Mouse (Mus musculus): ENCODE measurements around the gene Lgals1. TPM values are rescaled to one million over a fixed set of nuclear protein-coding genes. Genes with fewer than 3 reads are reported as not detected.

Gene Lgals1
- total and polyA plus RNA-seq, 3 experiments = 646 to 1,010 (median 974) TPM

DNA sequence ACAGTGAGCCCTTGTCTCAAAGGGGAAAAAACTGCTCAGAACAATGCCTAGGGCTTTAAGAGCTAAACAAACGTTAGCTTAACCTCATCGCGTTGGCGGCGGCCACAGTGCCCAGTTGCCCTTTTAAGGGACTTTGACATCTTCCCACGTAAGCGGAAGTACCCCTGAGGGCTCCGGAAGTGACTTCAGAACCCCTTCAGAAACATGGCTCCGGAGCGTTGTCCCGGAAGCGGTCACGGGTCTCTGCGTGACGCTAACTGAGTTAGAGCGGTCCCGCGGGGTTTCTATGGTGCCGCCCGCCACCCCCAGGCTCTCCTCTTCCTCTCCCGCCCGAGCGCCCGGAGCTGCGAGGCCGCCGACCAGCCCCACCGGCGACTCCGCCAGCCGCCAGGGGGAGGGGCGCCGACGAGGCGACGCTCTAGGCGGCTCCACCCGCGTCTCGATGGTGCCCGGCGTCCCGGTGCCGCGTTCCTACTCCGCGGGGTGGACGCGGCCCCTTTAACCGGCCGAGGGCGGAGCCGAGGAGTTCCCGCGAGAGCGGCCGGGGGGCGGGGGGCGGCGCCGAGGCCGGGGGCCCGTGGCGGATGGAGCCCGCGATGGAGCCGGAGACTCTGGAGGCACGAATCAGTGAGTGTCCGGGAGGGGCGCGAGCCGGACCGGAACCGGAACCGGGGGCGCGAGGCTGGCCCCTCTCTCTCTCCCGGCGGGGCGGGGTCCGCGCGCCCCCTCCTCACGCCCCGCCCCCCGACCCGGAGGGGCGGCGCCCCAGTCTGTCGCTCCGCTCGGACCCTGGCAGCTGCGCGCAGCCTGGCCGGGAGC is 49.3 kb upstream of the Lgals1 start, which contains the start of gene Gga1:
Gene Gga1, plus strand, starts transcription at position 200 of the 819 bp plus-strand sequence.
- H3K4me3 ChIP-seq (ENCODE audit: control insufficient read depth in 1 of 2, insufficient read depth in 1 of 2, low read depth in 2 of 2, low read length in 2 of 2) = peak within 1 kb of the TSS; percentile 62 to 70
- peak within 1 kb of the TSS; percentile 92 for H3K9ac ChIP-seq (ENCODE audit: control insufficient read depth, low read depth, low read length, poor library complexity, severe bottlenecking)
- peak; percentile 73; the same call in 1 of the 2 replicates for TF ChIP-seq GABPA (IDR thresholded peaks at IDR 0.05; ENCODE audit: low read depth, low read length)
- peak; percentile 62 to 76; a peak in 3 of 4 replicates for TF ChIP-seq POLR2A (IDR thresholded peaks at IDR 0.05; ENCODE audit: control insufficient read depth in 1 of 2, insufficient read depth in 1 of 2, low read depth in 1 of 2, low read length in 2 of 2, poor library complexity in 1 of 2)
- no peak for TF ChIP-seq TAL1 (IDR thresholded peaks at IDR 0.05; ENCODE audit: low read length)
- TF ChIP-seq E2F4 (IDR thresholded peaks at IDR 0.05; ENCODE audit: borderline replicate concordance, low read depth, low read length) = no peak
- peak; percentile 94 for TF ChIP-seq MAZ (IDR thresholded peaks at IDR 0.05; ENCODE audit: low read depth, low read length)
- TF ChIP-seq POLR2AphosphoS5 (IDR thresholded peaks at IDR 0.05; ENCODE audit: borderline replicate concordance, low read depth, low read length) = no peak
- TF ChIP-seq ZC3H11A (IDR thresholded peaks at IDR 0.05; ENCODE audit: low read depth, low read length) = no peak
- peak; percentile 94 for TF ChIP-seq CHD2 (IDR thresholded peaks at IDR 0.05; ENCODE audit: low read length)
- TF ChIP-seq USF2 (IDR thresholded peaks at IDR 0.05; ENCODE audit: borderline replicate concordance in 1 of 2, insufficient read depth in 1 of 2, low read depth in 1 of 2, low read length in 2 of 2) = no peak
- no peak for TF ChIP-seq SMC3 (IDR thresholded peaks at IDR 0.05; ENCODE audit: low read depth, low read length)
- peak; percentile 23; the same call in 1 of the 2 replicates for TF ChIP-seq MYC (IDR thresholded peaks at IDR 0.05; ENCODE audit: low read depth, low read length)
- TF ChIP-seq KAT2A (conservative IDR thresholded peaks at IDR 0.05; ENCODE audit: low read depth, low read length) = peak; percentile 65; the same call in 1 of the 2 replicates
- TF ChIP-seq SIN3A (IDR thresholded peaks at IDR 0.05; ENCODE audit: low read length) = peak; percentile 83
- peak; percentile 60 for TF ChIP-seq MXI1 (IDR thresholded peaks at IDR 0.05; ENCODE audit: low read depth, low read length)
- TF ChIP-seq ETS1 (IDR thresholded peaks at IDR 0.05; ENCODE audit: low read depth, low read length) = peak; percentile 77
- 0 out of 2 replicates have a peak, but pooled peaks have one; percentile 0 for TF ChIP-seq MAX (IDR thresholded peaks at IDR 0.05; ENCODE audit: low read length)
- peak; percentile 89 for TF ChIP-seq HCFC1 (IDR thresholded peaks at IDR 0.05; ENCODE audit: low read depth, low read length)
- no peak for TF ChIP-seq RCOR1 (IDR thresholded peaks at IDR 0.05; ENCODE audit: low read depth, low read length)
- TF ChIP-seq CTCF (IDR thresholded peaks at IDR 0.05 in 2 of 3, conservative IDR thresholded peaks at IDR 0.05 in 1 of 3; ENCODE audit: control insufficient read depth in 1 of 3, insufficient read depth in 1 of 3, low read depth in 2 of 3, low read length in 3 of 3, poor library complexity in 1 of 3, severe bottlenecking in 1 of 3) = peak in 2 of 3 experiments; percentile 3 to 26; a peak in 1 of 6 replicates
- no peak for TF ChIP-seq UBTF (IDR thresholded peaks at IDR 0.05; ENCODE audit: borderline replicate concordance, insufficient read depth, low read depth, low read length)
- TF ChIP-seq TBP (IDR thresholded peaks at IDR 0.05; ENCODE audit: low read depth, low read length) = peak; percentile 85
- TF ChIP-seq CHD1 (IDR thresholded peaks at IDR 0.05; ENCODE audit: low read depth, low read length) = no peak
- TF ChIP-seq ELF1 (IDR thresholded peaks at IDR 0.05; ENCODE audit: low read depth, low read length) = peak; percentile 91
- TF ChIP-seq NELFE (IDR thresholded peaks at IDR 0.05; ENCODE audit: low read depth, low read length) = peak; percentile 55
- TF ChIP-seq POLR2AphosphoS2 (IDR thresholded peaks at IDR 0.05; ENCODE audit: low read length) = peak; percentile 58; the same call in 1 of the 2 replicates
- TF ChIP-seq MEF2A (IDR thresholded peaks at IDR 0.05; ENCODE audit: extremely low read depth, insufficient replicate concordance, low read depth, low read length, poor library complexity, severe bottlenecking) = no peak
- H3K4me1 ChIP-seq (ENCODE audit: control insufficient read depth in 1 of 2, insufficient read depth in 2 of 2, low read length in 2 of 2) = peaks cover 2 to 6% of the 10 kb centered on the region in 2 experiments; a peak in 3 of 4 replicates
- peak; percentile 97 for DNase-seq (ENCODE audit: low read depth, low spot score)
- peak within 1 kb of the TSS; percentile 94 for H3K27ac ChIP-seq (ENCODE audit: control insufficient read depth, low read depth, low read length)
- peaks cover 9% of the 10 kb centered on the region for H3K79me2 ChIP-seq (ENCODE audit: control insufficient read depth, insufficient read depth, low read length, poor library complexity)
- peaks cover 0 to 8% of the 10 kb centered on the region in 2 experiments; a peak in 2 of 4 replicates for H3K36me3 ChIP-seq (ENCODE audit: control insufficient read depth in 1 of 2, insufficient read depth in 2 of 2, low read length in 2 of 2)
- no peaks in the 10 kb centered on the region for H3K9me3 ChIP-seq (replicated peaks; ENCODE audit: insufficient read depth, low read length)
- H3K27me3 ChIP-seq (ENCODE audit: control insufficient read depth in 1 of 2, insufficient read depth in 2 of 2, low read length in 2 of 2) = no peaks in the 10 kb centered on the region

All from MEL (cell line).